Mouse (Mus musculus): Measurements from ENCODE around the gene Egfl8. TPM values are rescaled to one million over a fixed set of nuclear protein-coding genes. Genes with fewer than 3 reads are reported as not detected.

Egfl8 gene
- polyA plus RNA-seq, 1 experiment from 2014 or later = 6.0 TPM

DNA sequence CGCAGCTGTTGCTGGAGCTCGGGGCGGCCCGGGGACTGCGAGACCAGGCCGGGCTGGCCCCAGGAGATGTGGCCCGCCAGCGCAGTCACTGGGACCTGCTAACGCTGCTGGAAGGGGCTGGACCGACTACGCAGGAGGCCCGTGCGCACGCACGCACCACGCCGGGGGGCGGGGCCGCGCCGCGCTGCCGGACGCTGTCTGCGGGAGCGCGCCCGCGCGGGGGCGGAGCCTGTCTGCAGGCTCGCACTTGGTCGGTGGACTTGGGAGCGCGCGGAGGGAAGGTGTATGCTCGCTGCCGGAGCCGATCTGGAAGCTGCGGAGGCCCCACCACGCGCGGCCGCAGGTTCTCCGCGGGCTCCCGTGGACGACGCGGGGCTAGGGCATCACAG, 28.4 kb downstream of the Egfl8 start:
- peak overlapping the region; percentile 98 for H3K27ac ChIP-seq
- H3K4me3 ChIP-seq = peak overlapping the region; percentile 67
- peak; percentile 96 for DNase-seq (ENCODE audit: low spot score)
- WGBS = under 1% methylated on average over 50 of the region's 50 CpGs
- peaks cover 87% of the 10 kb centered on the region for H3K4me1 ChIP-seq (replicated peaks)
- H3K27me3 ChIP-seq (ENCODE audit: insufficient read depth, poor library complexity, severe bottlenecking) = no peaks in the 10 kb centered on the region
- no peaks in the 10 kb centered on the region for H3K9me3 ChIP-seq
- H3K36me3 ChIP-seq = no peaks in the 10 kb centered on the region

DNA sequence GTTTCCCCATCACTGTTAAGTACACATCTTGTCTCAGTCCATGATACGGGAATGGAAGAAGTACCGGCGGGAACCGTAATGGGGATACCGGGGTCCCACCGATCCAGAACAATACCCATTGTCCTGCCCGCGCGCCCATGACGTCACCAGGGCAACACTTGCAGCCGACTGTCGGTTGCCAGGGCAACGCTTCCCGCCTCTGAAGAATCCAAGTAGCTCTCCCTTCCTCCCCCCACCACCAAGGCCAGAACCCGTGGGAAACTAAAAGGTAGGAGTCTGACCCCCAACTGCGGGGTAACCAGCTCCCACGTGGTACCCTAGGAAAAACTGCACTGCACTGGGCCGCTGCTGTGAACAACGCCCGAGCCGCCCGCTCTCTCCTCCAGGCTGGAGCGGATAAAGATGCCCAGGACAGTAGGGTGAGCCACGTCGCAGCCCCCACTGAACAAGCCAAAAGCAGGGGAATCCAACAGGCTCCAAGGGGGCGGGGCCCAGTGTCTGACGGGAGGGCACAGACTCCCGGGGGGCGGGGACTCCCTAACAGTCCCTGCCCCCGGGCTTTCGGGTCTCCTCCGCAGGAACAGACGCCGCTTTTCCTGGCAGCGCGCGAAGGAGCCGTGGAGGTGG, 28.9 kb downstream of the Egfl8 start:
- H3K4me1 ChIP-seq (replicated peaks) = peaks cover 87% of the 10 kb centered on the region
- DNase-seq (ENCODE audit: low spot score) = peak; percentile 95

DNA sequence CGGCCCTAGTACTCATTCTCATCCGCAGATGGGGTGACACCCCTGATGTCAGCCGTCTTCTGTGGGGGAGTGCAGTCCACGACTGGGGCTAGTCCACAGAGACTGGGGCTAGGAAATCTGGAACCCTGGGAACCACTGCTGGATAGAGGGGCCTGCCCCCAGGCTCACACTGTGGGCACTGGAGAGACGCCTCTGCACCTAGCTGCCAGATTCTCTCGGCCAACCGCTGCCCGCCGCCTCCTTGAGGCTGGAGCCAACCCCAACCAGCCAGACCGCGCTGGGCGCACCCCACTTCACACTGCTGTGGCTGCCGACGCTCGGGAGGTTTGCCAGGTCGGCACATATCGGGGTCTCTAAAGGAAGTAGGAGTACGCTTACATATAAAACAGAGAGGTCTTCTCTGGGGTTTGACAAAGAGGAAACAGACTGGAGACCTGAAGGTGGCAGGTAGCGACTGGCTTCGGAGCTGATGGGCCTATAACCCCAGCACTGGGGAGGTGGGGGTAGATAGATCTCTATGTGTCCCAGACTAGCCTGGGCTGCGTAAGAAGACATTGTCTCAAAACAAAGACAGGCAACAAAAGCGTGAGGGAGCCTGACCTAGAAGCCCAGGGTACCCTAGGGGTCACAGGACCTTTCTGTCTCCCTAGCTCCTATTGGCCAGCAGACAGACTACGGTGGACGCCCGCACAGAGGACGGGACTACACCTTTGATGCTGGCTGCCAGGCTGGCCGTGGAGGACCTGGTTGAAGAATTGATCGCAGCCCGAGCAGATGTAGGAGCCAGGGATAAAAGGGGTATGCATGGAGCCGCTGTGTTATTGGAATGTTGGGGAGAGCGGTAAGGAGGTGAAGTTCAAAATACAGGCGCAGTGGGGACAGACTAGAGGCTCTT, 29.6 kb downstream of the Egfl8 start:
- H3K9me3 ChIP-seq = no peaks in the 10 kb centered on the region
- no peaks in the 10 kb centered on the region for H3K27me3 ChIP-seq (ENCODE audit: insufficient read depth, poor library complexity, severe bottlenecking)
- 17% methylated on average over 32 of the region's 32 CpGs for WGBS
- H3K4me3 ChIP-seq = peak overlapping the region; percentile 67
- DNase-seq (ENCODE audit: low spot score) = peak; percentile 70
- peaks cover 79% of the 10 kb centered on the region for H3K4me1 ChIP-seq (replicated peaks)
- peak overlapping the region; percentile 98 for H3K27ac ChIP-seq
- H3K36me3 ChIP-seq = no peaks in the 10 kb centered on the region

More for the DNA sequence above, 28.9 kb downstream of the Egfl8 start:
- H3K9me3 ChIP-seq = no peaks in the 10 kb centered on the region
- peak overlapping the region; percentile 98 for H3K27ac ChIP-seq
- no peaks in the 10 kb centered on the region for H3K36me3 ChIP-seq
- under 1% methylated on average over 38 of the region's 38 CpGs for WGBS
- H3K27me3 ChIP-seq (ENCODE audit: insufficient read depth, poor library complexity, severe bottlenecking) = no peaks in the 10 kb centered on the region
- peak overlapping the region; percentile 67 for H3K4me3 ChIP-seq

DNA sequence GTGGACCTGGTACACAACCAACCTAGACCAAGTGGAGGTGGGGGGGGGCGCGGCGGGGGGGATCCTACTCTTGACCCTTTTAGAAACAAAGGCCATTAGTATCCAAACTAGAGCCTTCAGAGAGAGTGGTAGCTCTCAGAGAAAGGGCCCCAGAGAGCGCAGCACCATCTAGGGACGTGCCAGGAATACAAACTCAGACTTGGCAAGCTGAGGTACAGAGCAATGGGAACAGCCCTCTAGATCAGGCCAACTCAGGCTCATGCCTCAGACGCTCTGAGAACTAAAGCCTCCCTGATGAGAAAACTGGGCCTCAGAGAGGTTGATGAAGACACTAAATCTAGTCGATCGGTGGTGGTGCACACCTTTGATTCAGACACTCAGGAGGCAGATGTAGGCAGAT, 30.6 kb downstream of the Egfl8 start:
- Histone ChIP-seq H3K27ac (peak overlapping the region; percentile 98), H3K9me3 (no peaks in the 10 kb centered on the region), H3K36me3 (no peaks in the 10 kb centered on the region), H3K27me3 (ENCODE audit: insufficient read depth, poor library complexity, severe bottlenecking) (no peaks in the 10 kb centered on the region), H3K4me1 (replicated peaks) (peaks cover 71% of the 10 kb centered on the region), H3K4me3 (no peak overlapping the region)
- no peak for DNase-seq (ENCODE audit: low spot score)
- 89% methylated on average over 8 of the region's 8 CpGs for WGBS

DNA sequence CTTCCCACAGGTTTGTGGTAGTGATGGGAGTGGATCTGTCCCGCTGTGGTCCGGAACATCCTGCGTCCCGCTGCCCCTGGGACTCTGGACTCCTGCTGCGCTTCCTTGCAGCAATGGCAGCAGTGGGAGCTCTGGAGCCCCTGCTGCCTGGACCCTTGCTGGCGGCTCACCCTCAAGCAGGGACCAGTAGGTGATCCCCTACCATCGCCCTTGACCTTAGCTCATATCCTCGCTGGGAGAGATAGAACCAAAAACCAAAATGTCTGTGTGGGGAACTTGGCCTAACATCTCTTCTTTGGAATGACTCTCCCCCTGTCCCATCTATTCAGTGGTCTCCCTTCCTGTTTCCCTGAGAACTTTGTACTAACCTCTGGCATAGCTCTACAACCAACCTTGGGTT, 32.0 kb downstream of the Egfl8 start:
- Histone ChIP-seq H3K27me3 (ENCODE audit: insufficient read depth, poor library complexity, severe bottlenecking) (no peaks in the 10 kb centered on the region), H3K4me3 (no peak overlapping the region), H3K36me3 (no peaks in the 10 kb centered on the region), H3K9me3 (no peaks in the 10 kb centered on the region), H3K27ac (peak overlapping the region; percentile 69), H3K4me1 (replicated peaks) (peaks cover 63% of the 10 kb centered on the region)
- 82% methylated on average over 8 of the region's 8 CpGs for WGBS
- DNase-seq (ENCODE audit: low spot score) = no peak

DNA sequence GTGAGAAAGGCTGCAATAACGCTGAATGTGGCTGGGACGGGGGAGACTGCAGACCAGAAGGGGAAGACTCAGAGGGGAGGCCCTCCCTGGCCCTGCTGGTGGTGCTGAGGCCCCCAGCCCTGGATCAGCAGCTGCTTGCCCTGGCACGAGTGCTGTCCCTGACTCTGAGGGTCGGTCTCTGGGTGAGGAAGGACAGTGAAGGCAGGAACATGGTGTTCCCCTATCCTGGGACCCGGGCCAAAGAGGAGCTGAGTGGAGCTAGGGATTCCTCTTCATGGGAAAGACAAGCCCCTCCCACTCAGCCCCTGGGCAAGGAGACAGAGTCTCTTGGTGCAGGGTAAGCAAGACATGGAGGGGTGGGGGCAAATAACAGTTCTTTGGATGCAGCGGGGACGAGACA, 32.4 kb downstream of the Egfl8 start:
- Histone ChIP-seq H3K4me3 (no peak overlapping the region), H3K27ac (peak overlapping the region; percentile 69), H3K27me3 (ENCODE audit: insufficient read depth, poor library complexity, severe bottlenecking) (no peaks in the 10 kb centered on the region), H3K9me3 (no peaks in the 10 kb centered on the region), H3K36me3 (no peaks in the 10 kb centered on the region), H3K4me1 (replicated peaks) (peaks cover 59% of the 10 kb centered on the region)
- DNase-seq (ENCODE audit: low spot score) = no peak
- WGBS = 73% methylated on average over 7 of the region's 7 CpGs

DNA sequence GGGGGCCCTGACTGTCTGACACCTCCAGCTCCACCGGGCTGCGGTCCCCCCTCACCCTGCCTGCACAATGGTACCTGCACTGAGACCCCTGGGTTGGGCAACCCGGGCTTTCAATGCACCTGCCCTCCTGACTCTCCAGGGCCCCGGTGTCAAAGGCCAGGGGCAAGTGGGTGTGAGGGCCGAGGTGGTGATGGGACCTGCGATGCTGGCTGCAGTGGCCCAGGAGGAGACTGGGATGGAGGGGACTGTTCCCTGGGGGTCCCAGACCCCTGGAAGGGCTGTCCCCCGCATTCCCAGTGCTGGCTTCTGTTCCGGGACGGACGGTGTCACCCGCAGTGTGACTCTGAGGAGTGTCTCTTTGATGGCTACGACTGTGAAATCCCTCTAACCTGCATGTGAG, 33.2 kb downstream of the Egfl8 start:
- 84% methylated on average over 12 of the region's 12 CpGs for WGBS

DNA sequence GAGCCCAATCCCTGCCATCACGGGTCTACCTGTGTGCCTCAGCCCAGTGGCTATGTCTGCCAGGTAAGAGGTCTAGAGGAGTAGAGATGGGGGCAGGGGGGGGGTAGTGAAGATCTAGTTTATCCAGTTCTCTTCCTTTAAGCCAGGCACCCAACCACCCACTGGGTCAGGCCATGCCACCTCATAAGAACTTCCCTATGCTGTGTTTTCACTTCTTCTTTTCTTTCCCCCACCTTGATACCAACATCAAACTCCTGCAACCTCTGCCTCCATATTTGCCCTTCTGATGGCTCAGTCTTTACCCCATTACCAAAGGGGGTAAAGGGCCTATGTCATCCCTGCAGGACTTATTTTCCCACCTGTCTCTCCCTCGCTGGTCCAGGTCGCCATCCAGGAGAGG, 37.7 kb downstream of the Egfl8 start:
- Histone ChIP-seq H3K27me3 (ENCODE audit: insufficient read depth, poor library complexity, severe bottlenecking) (no peaks in the 10 kb centered on the region; the same call in 1 of the 2 replicates), H3K4me1 (replicated peaks) (peaks cover 14% of the 10 kb centered on the region), H3K36me3 (no peaks in the 10 kb centered on the region), H3K9me3 (no peaks in the 10 kb centered on the region), H3K27ac (no peak overlapping the region), H3K4me3 (no peak overlapping the region)
- no peak for DNase-seq (ENCODE audit: low spot score)
- 88% methylated on average over 3 of the region's 3 CpGs for WGBS

More for the DNA sequence above, 33.2 kb downstream of the Egfl8 start:
- peaks cover 51% of the 10 kb centered on the region for H3K4me1 ChIP-seq (replicated peaks)
- DNase-seq (ENCODE audit: low spot score) = no peak
- H3K4me3 ChIP-seq = no peak overlapping the region
- no peaks in the 10 kb centered on the region for H3K36me3 ChIP-seq
- H3K9me3 ChIP-seq = no peaks in the 10 kb centered on the region
- H3K27me3 ChIP-seq (ENCODE audit: insufficient read depth, poor library complexity, severe bottlenecking) = no peaks in the 10 kb centered on the region
- peak overlapping the region; percentile 69 for H3K27ac ChIP-seq

DNA sequence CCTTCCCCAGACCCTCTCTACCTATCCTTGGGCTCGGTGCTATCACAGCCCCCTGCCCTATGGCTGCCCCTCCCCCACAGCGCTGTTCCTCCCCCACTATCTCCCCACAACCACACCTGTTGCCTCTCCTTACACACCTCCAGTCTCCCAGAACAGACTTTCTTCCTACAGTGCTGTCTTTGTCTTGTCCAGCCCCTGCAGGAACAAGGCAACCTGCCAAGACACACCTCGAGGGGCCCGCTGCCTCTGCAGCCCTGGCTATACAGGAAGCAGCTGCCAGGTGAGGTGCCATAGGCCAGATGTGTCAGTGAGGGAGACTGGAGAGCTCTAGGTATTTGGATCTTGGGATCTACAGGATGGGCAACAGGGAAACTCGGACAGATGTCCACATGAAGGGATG, 39.2 kb downstream of the Egfl8 start:
- 77% methylated on average over 5 of the region's 5 CpGs for whole genome bisulfite sequencing
- no peak overlapping the region for H3K4me3 ChIP-seq

DNA sequence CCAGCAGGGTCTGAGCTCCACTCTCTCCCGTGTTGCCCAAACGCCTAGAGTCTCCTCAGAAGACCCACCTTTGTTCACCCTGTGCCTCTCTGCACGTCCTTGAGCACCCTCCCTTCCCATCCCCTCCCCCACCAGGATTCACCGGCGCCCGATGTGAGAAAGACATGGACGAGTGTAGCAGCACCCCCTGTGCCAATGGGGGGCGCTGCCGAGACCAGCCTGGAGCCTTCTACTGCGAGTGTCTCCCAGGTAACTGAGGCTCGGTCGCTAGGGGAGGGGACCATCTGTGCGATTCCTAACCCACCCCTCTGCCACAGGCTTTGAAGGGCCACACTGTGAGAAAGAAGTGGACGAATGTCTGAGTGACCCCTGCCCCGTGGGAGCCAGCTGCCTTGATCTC, 43.4 kb downstream of the Egfl8 start:
- Histone ChIP-seq H3K4me3 (peak overlapping the region; percentile 16), H3K36me3 (no peaks in the 10 kb centered on the region), H3K27ac (peak overlapping the region; percentile 66), H3K27me3 (ENCODE audit: insufficient read depth, poor library complexity, severe bottlenecking) (peaks cover 6% of the 10 kb centered on the region), H3K4me1 (replicated peaks) (peaks cover 16% of the 10 kb centered on the region), H3K9me3 (no peaks in the 10 kb centered on the region)
- no peak for DNase-seq (ENCODE audit: low spot score)
- WGBS = 8% methylated on average over 15 of the region's 15 CpGs

More for the DNA sequence above, 39.2 kb downstream of the Egfl8 start:
- H3K4me1 ChIP-seq (replicated peaks) = peaks cover 18% of the 10 kb centered on the region
- no peaks in the 10 kb centered on the region for H3K9me3 ChIP-seq
- H3K27me3 ChIP-seq (ENCODE audit: insufficient read depth, poor library complexity, severe bottlenecking) = no peaks in the 10 kb centered on the region; the same call in 1 of the 2 replicates
- no peak for DNase-seq (ENCODE audit: low spot score)
- no peak overlapping the region for H3K27ac ChIP-seq
- no peaks in the 10 kb centered on the region for H3K36me3 ChIP-seq

DNA sequence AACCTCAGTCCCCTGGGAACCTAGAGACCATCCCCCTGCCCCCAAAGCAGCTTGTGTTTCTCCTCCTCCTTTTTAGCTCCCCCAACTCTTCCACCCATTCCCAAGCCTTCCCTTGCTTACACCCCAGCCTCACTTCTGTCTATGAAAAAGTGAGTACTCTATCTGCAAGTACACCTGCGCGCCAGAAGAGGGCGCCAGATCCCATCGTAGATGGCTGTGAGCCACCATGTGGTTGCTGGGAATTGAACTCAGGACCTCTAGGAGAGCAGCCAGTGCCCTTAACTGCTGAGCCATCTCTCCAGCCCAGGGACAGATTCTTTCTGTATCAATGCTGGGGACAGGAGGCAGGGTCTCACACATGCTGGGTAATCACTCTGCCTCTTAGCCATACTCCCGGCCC, 43.9 kb downstream of the Egfl8 start:
- Histone ChIP-seq H3K4me3 (peak overlapping the region; percentile 16), H3K27me3 (ENCODE audit: insufficient read depth, poor library complexity, severe bottlenecking) (peaks cover 10% of the 10 kb centered on the region), H3K4me1 (replicated peaks) (peaks cover 16% of the 10 kb centered on the region), H3K27ac (no peak overlapping the region), H3K9me3 (no peaks in the 10 kb centered on the region), H3K36me3 (no peaks in the 10 kb centered on the region)
- WGBS = 12% methylated on average over 5 of the region's 5 CpGs
- DNase-seq (ENCODE audit: low spot score) = no peak

DNA sequence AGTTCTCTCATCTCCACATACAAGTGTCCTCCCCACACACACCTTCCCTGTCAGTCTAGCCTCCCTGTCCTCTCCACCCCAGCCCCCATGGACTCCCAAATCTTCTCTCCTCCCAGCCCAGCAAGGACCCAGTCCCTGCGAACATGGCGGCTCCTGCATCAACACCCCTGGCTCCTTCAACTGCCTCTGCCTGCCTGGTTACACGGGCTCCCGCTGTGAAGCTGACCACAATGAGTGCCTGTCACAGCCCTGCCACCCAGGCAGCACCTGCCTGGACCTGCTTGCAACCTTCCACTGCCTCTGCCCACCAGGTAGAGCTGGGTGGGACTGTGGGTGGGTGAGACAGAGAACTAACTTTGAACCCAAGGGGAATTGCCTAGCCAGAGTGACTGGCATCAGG, 45.9 kb downstream of the Egfl8 start:
- 73% methylated on average over 4 of the region's 4 CpGs for WGBS
- H3K27me3 ChIP-seq (ENCODE audit: insufficient read depth, poor library complexity, severe bottlenecking) = peaks cover 12% of the 10 kb centered on the region
- peaks cover 19% of the 10 kb centered on the region for H3K4me1 ChIP-seq (replicated peaks)
- no peaks in the 10 kb centered on the region for H3K9me3 ChIP-seq
- H3K4me3 ChIP-seq = no peak overlapping the region
- no peak for DNase-seq (ENCODE audit: low spot score)
- no peaks in the 10 kb centered on the region for H3K36me3 ChIP-seq
- no peak overlapping the region for H3K27ac ChIP-seq

DNA sequence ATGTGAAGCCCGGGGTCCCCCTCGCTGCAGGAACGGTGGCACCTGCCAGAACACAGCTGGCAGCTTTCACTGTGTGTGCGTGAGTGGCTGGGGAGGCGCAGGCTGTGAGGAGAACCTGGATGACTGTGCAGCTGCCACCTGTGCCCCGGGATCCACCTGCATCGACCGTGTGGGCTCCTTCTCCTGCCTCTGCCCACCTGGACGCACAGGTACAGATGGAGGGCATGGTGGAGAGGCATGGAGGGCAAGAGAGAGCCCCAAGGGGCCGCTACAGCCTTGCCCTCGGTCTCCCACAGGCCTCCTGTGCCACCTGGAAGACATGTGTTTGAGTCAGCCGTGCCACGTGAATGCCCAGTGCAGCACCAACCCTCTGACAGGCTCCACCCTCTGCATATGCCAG, 47.4 kb downstream of the Egfl8 start:
- Histone ChIP-seq H3K4me3 (no peak overlapping the region), H3K27ac (no peak overlapping the region), H3K9me3 (no peaks in the 10 kb centered on the region), H3K4me1 (replicated peaks) (peaks cover 31% of the 10 kb centered on the region), H3K36me3 (no peaks in the 10 kb centered on the region), H3K27me3 (ENCODE audit: insufficient read depth, poor library complexity, severe bottlenecking) (peaks cover 14% of the 10 kb centered on the region)
- WGBS = 77% methylated on average over 13 of the region's 13 CpGs
- DNase-seq (ENCODE audit: low spot score) = no peak
